Mouse (Mus musculus): Measurements from ENCODE around the gene Akap13. TPM values are rescaled to one million over a fixed set of nuclear protein-coding genes. Genes with fewer than 3 reads are reported as not detected.

Gene Akap13
- polyA plus RNA-seq, 1 experiment from 2014 or later, result 29.5 TPM

DNA sequence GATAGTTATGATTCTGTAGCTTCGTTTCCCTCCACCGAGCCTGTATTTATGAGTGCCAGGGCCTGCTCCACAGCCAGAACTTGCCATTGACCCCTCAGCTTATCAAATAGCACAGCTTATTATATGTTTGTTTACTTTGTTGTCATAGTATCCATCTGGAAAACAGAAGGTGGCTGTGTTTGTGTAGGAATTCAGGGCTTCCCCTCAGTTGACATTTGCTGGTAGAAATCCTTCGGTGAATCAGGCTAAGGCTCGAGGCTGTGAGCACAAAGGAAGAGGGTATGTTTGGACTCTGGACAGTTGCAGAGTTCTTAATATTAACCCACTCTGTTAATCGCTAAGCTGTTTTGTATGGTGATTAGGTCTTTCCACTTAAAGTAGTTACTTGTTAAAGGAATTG, 43.3 kb downstream of the Akap13 start:
- no peaks in the 10 kb centered on the region for H3K4me1 ChIP-seq (ENCODE audit: control insufficient read depth, insufficient read depth, low read length)
- no peaks in the 10 kb centered on the region for H3K36me3 ChIP-seq (ENCODE audit: control insufficient read depth, insufficient read depth, low read length)
- DNase-seq (ENCODE audit: low spot score) (no peak), ATAC-seq (ENCODE audit: insufficient read depth, low FRiP score, low TSS enrichment) (no peak)
- no peak overlapping the region for H3K4me2 ChIP-seq (ENCODE audit: low read depth)
- H3K4me3 ChIP-seq (ENCODE audit: low read depth, low read length), result no peak overlapping the region
- 66% methylated on average over 5 of the region's 5 CpGs for WGBS
- no peak overlapping the region for H3K9ac ChIP-seq (ENCODE audit: low read length)
- H3K27ac ChIP-seq (ENCODE audit: low read depth, low read length), result no peak overlapping the region
- H3K9me3 ChIP-seq (ENCODE audit: control insufficient read depth, low read length), result no peaks in the 10 kb centered on the region
- no peaks in the 10 kb centered on the region for H3K27me3 ChIP-seq (ENCODE audit: control insufficient read depth, insufficient read depth, low read length)

DNA sequence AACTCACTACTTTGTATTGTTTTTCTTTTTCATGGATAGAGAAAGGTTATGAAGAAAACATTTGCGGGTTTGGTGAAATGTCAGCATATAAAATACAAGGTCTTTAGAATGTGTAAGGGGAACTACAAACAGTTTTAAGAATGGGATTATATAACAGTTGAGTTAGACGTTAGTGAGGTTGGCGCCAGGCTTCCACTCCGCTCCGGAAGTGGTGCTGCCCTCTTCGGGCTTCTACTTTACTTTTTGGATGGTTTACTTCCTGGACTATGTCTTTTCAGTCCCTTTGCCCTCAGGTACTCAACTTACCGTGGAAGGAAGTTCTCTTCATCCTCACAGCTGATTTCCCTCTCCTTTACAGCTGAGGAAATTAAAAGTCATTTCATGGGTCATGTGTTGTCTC, 43.9 kb downstream of the Akap13 start:
- no peak for ATAC-seq (ENCODE audit: insufficient read depth, low FRiP score, low TSS enrichment)
- Histone ChIP-seq H3K4me2 (ENCODE audit: low read depth) (no peak overlapping the region), H3K4me1 (ENCODE audit: control insufficient read depth, insufficient read depth, low read length) (no peaks in the 10 kb centered on the region), H3K27ac (ENCODE audit: low read depth, low read length) (no peak overlapping the region), H3K27me3 (ENCODE audit: control insufficient read depth, insufficient read depth, low read length) (no peaks in the 10 kb centered on the region), H3K9ac (ENCODE audit: low read length) (no peak overlapping the region), H3K4me3 (ENCODE audit: low read depth, low read length) (no peak overlapping the region), H3K36me3 (ENCODE audit: control insufficient read depth, insufficient read depth, low read length) (no peaks in the 10 kb centered on the region), H3K9me3 (ENCODE audit: control insufficient read depth, low read length) (no peaks in the 10 kb centered on the region)
- DNase-seq (ENCODE audit: low spot score), result no peak
- WGBS, result 88% methylated on average over 7 of the region's 7 CpGs

DNA sequence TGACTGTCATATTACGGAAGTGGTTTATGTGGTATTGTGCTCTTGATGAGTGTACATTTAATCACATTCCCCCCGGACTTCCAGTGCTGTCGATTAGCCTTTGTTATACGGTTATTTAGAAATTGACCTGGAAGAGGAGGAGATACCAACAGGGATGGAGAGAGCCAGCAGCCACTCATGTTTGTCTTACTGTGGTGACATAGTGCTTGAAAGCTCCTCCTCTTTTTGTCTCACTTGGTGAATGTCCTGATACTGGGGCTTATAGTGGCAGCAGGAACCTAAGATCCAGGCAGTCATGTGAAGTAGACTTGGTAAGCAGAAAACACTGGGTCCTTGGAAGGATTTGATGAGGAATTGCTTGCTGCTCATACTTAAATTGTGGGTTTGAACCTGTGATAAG, 44.8 kb downstream of the Akap13 start:
- no peaks in the 10 kb centered on the region for H3K27me3 ChIP-seq (ENCODE audit: control insufficient read depth, insufficient read depth, low read length)
- WGBS, result 89% methylated on average over 4 of the region's 4 CpGs
- no peaks in the 10 kb centered on the region for H3K4me1 ChIP-seq (ENCODE audit: control insufficient read depth, insufficient read depth, low read length)
- DNase-seq (ENCODE audit: low spot score), result no peak
- no peak for ATAC-seq (ENCODE audit: insufficient read depth, low FRiP score, low TSS enrichment)
- H3K36me3 ChIP-seq (ENCODE audit: control insufficient read depth, insufficient read depth, low read length), result no peaks in the 10 kb centered on the region
- no peak overlapping the region for H3K9ac ChIP-seq (ENCODE audit: low read length)
- no peak overlapping the region for H3K4me2 ChIP-seq (ENCODE audit: low read depth)
- no peak overlapping the region for H3K4me3 ChIP-seq (ENCODE audit: low read depth, low read length)
- H3K9me3 ChIP-seq (ENCODE audit: control insufficient read depth, low read length), result no peaks in the 10 kb centered on the region
- H3K27ac ChIP-seq (ENCODE audit: low read depth, low read length), result no peak overlapping the region

DNA sequence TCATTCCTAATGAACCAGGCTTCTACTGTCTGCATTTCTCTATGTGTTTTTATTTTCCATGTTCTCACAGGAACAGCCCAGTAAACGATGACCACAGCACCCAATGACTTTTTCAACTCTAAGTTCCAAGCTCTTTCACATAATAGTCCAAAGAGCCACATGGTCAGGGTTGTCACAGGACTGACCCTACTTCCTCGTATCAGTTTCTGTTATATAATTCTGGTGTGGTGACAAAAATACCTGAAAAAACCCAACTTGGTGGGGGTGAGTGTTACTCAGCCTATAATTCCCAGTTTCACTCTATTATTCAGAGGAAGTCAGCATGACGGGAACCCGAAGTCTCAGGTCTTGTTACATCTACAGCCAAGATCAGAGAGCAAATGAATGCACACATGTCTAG, 45.5 kb downstream of the Akap13 start:
- Histone ChIP-seq H3K27ac (ENCODE audit: low read depth, low read length) (no peak overlapping the region), H3K4me3 (ENCODE audit: low read depth, low read length) (no peak overlapping the region), H3K9ac (ENCODE audit: low read length) (no peak overlapping the region), H3K9me3 (ENCODE audit: control insufficient read depth, low read length) (no peaks in the 10 kb centered on the region), H3K4me2 (ENCODE audit: low read depth) (no peak overlapping the region), H3K4me1 (ENCODE audit: control insufficient read depth, insufficient read depth, low read length) (no peaks in the 10 kb centered on the region), H3K36me3 (ENCODE audit: control insufficient read depth, insufficient read depth, low read length) (no peaks in the 10 kb centered on the region), H3K27me3 (ENCODE audit: control insufficient read depth, insufficient read depth, low read length) (no peaks in the 10 kb centered on the region)
- no peak for ATAC-seq (ENCODE audit: insufficient read depth, low FRiP score, low TSS enrichment)
- 94% methylated on average over 4 of the region's 4 CpGs for WGBS
- DNase-seq (ENCODE audit: low spot score), result no peak

DNA sequence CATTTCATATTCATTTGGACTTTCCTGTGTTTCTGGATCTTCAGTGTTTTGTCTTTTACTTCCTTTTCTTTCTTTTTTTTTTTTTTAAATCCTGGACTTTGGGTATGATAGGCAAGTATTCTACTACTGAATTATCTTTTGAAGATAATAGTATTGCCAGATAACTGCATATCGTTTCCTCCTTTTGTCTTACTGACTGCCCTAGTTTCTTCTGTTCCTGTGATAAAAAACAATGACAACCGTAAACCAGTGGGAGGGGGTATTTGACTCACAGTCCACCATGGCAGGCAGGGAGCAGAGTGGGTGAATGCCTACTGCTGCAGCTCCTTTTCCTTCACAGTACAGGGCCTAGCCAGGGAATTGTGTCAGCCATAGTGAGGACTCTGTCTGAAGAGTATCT, 49.2 kb downstream of the Akap13 start:
- 35% methylated on average over 2 of the region's 2 CpGs for WGBS
- no peak overlapping the region for H3K4me2 ChIP-seq (ENCODE audit: low read depth)
- no peaks in the 10 kb centered on the region for H3K9me3 ChIP-seq (ENCODE audit: control insufficient read depth, low read length)
- DNase-seq (ENCODE audit: low spot score), result no peak
- H3K36me3 ChIP-seq (ENCODE audit: control insufficient read depth, insufficient read depth, low read length), result no peaks in the 10 kb centered on the region
- H3K4me3 ChIP-seq (ENCODE audit: low read depth, low read length), result no peak overlapping the region
- H3K27ac ChIP-seq (ENCODE audit: low read depth, low read length), result no peak overlapping the region
- H3K9ac ChIP-seq (ENCODE audit: low read length), result no peak overlapping the region
- H3K27me3 ChIP-seq (ENCODE audit: control insufficient read depth, insufficient read depth, low read length), result no peaks in the 10 kb centered on the region
- no peaks in the 10 kb centered on the region for H3K4me1 ChIP-seq (ENCODE audit: control insufficient read depth, insufficient read depth, low read length)
- ATAC-seq (ENCODE audit: insufficient read depth, low FRiP score, low TSS enrichment), result no peak

DNA sequence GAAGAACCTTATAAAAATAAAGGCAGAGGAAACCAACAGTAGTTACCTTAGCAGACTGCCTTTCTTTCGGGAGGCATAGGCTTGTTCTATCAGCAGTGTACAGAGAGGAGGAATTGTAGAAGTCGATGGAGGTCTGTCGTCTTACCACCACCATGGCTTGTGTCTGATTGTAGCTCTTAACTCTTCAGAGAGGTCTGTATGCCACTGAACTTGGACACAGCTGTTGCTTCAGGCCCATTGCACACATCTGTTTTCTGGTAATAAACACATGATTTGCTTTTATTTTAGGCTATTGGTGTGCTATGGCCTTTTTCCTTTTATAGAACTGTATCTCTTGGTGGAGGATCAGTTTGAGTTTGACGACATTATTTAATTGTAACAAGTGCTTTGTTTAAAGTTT, 51.3 kb downstream of the Akap13 start:
- Histone ChIP-seq H3K4me3 (ENCODE audit: low read depth, low read length) (no peak overlapping the region), H3K27ac (ENCODE audit: low read depth, low read length) (no peak overlapping the region), H3K4me2 (ENCODE audit: low read depth) (no peak overlapping the region), H3K9me3 (ENCODE audit: control insufficient read depth, low read length) (no peaks in the 10 kb centered on the region), H3K27me3 (ENCODE audit: control insufficient read depth, insufficient read depth, low read length) (no peaks in the 10 kb centered on the region), H3K36me3 (ENCODE audit: control insufficient read depth, insufficient read depth, low read length) (no peaks in the 10 kb centered on the region), H3K4me1 (ENCODE audit: control insufficient read depth, insufficient read depth, low read length) (no peaks in the 10 kb centered on the region), H3K9ac (ENCODE audit: low read length) (no peak overlapping the region)
- WGBS, result 89% methylated on average over 4 of the region's 4 CpGs
- no peak for DNase-seq (ENCODE audit: low spot score)
- no peak for ATAC-seq (ENCODE audit: insufficient read depth, low FRiP score, low TSS enrichment)

DNA sequence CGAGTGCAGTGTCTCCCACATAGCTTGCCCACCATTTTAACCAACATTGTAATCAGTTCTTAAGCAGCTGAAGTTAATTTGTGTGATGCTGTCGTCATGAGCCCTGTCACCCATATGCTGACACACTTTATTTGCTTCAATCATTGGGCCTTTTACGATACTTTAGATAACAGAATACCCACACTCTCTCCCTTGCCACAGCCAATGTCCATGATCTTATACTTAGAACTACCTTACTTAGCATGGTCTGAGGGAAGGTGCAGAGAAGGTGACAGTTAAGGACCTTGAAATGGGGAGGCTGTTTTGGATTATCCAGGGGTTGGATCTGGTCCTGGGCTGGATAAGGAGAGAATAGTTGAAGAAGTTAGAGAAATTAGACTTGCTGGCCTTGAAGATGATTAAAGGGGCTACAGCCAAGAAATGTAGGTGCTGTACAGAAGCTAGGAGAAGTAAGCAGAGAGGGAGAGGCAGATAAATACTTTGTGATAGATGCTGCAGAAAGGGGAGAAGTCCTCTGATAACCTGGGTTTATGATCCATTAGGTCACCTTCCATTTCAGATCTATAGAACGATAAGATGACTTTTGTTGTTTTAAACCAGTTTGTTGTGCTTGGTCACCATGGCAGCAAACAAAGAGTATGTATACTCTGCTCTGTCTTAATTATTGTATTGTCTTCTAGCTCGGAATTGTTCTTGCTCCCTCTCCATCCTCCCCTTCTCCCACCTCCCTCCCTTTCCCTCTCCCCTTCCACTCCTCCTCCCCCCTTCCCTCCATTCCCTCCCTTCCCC, 53.9 kb downstream of the Akap13 start:
- Histone ChIP-seq H3K9ac (ENCODE audit: low read length) (no peak overlapping the region), H3K27ac (ENCODE audit: low read depth, low read length) (no peak overlapping the region), H3K9me3 (ENCODE audit: control insufficient read depth, low read length) (no peaks in the 10 kb centered on the region), H3K4me1 (ENCODE audit: control insufficient read depth, insufficient read depth, low read length) (no peaks in the 10 kb centered on the region), H3K4me2 (ENCODE audit: low read depth) (no peak overlapping the region), H3K27me3 (ENCODE audit: control insufficient read depth, insufficient read depth, low read length) (no peaks in the 10 kb centered on the region), H3K36me3 (ENCODE audit: control insufficient read depth, insufficient read depth, low read length) (no peaks in the 10 kb centered on the region), H3K4me3 (ENCODE audit: low read depth, low read length) (no peak overlapping the region)
- ATAC-seq (ENCODE audit: insufficient read depth, low FRiP score, low TSS enrichment) (no peak), DNase-seq (ENCODE audit: low spot score) (no peak)
- 70% methylated on average over 5 of the region's 5 CpGs for WGBS

DNA sequence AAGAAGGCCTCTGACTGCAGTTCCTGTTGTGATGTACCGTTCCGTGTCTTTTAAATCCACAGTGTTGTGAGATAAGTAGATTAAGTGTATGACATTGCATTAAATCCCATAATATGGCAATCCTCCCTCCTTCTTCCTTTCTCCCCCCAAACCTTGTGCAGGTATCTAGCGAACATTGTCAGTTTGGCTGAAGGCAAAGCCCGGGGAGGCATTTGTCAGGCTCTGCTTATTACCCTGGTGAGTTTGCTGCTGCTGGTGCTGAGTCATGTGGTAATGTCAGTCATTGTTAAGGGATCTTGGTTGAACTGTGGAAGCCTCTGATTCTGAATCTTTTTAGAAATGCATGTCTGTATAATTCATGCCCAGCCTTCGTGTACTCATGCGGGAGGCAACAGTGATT, 60.1 kb downstream of the Akap13 start:
- H3K27me3 ChIP-seq (ENCODE audit: control insufficient read depth, insufficient read depth, low read length), result no peaks in the 10 kb centered on the region
- H3K9me3 ChIP-seq (ENCODE audit: control insufficient read depth, low read length), result no peaks in the 10 kb centered on the region
- H3K4me1 ChIP-seq (ENCODE audit: control insufficient read depth, insufficient read depth, low read length), result no peaks in the 10 kb centered on the region
- 84% methylated on average over 6 of the region's 6 CpGs for WGBS
- H3K4me3 ChIP-seq (ENCODE audit: low read depth, low read length), result no peak overlapping the region
- no peak overlapping the region for H3K9ac ChIP-seq (ENCODE audit: low read length)
- no peak overlapping the region for H3K27ac ChIP-seq (ENCODE audit: low read depth, low read length)
- no peak overlapping the region for H3K4me2 ChIP-seq (ENCODE audit: low read depth)
- DNase-seq (ENCODE audit: low spot score), result no peak
- no peaks in the 10 kb centered on the region for H3K36me3 ChIP-seq (ENCODE audit: control insufficient read depth, insufficient read depth, low read length)
- ATAC-seq (ENCODE audit: insufficient read depth, low FRiP score, low TSS enrichment), result no peak

DNA sequence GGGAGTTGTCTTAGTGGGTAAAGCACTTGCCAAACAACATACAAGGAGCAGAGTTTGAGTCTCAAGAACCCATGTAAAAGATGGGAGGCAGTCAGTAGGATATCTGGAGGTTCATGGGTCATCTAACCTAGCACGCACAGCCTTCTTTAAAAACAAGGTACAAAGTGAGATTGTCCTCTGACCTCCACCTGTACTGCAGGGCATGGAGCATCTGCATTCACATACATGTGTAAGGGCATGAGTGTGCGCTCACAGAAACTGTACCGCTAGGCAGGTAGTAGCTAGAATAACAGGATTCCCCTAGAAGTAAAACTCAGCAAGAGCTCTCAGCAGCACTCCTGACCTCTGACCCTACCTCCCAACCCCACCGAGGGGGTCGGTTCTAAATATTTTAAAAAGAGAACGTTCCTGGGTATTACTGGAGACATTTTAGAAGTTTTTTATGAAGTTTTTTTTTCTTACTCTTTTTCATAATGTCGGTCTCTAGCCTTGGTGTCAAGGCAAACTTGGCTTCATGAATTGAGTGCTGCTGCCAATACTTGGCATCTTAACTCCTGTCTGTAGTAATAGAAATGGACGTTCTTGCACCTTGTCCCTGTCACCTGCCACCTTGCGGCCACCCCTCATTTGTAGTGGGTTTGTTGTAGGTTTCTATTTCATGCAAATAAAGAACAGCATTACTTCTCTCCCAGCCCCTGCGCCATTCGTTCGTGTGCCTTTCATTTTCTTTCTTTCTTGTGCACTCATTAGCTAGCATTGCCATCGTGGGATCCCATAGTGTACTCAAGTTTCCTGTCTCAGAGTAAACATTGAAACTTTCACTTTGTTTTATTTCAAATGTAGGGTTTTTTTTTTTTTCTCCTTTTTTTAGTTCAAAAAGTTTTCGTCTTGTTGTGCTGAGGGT, 61.6 kb downstream of the Akap13 start:
- ATAC-seq (ENCODE audit: insufficient read depth, low FRiP score, low TSS enrichment) (no peak), DNase-seq (ENCODE audit: low spot score) (no peak)
- no peak overlapping the region for H3K9ac ChIP-seq (ENCODE audit: low read length)
- 84% methylated on average over 14 of the region's 14 CpGs for WGBS
- no peaks in the 10 kb centered on the region for H3K4me1 ChIP-seq (ENCODE audit: control insufficient read depth, insufficient read depth, low read length)
- no peak overlapping the region for H3K4me3 ChIP-seq (ENCODE audit: low read depth, low read length)
- no peak overlapping the region for H3K27ac ChIP-seq (ENCODE audit: low read depth, low read length)
- H3K27me3 ChIP-seq (ENCODE audit: control insufficient read depth, insufficient read depth, low read length), result no peaks in the 10 kb centered on the region
- H3K9me3 ChIP-seq (ENCODE audit: control insufficient read depth, low read length), result no peaks in the 10 kb centered on the region
- no peaks in the 10 kb centered on the region for H3K36me3 ChIP-seq (ENCODE audit: control insufficient read depth, insufficient read depth, low read length)
- no peak overlapping the region for H3K4me2 ChIP-seq (ENCODE audit: low read depth)
